Mouse (Mus musculus): ENCODE data around the gene AY358078.
"Not testable (repeated sequence)": the region's sequence is repeated elsewhere in the genome, so short reads cannot be mapped to it uniquely, and the experiment has no call there.

Gene AY358078

GRCm38 (mm10) chr14:51799746-51800145, at the start of gene AY358078:
TSS of gene AY358078 (plus strand) at chr14:51800046.
- no peak for DNase-seq (ENCODE audit: low read depth, low spot score)

DNA sequence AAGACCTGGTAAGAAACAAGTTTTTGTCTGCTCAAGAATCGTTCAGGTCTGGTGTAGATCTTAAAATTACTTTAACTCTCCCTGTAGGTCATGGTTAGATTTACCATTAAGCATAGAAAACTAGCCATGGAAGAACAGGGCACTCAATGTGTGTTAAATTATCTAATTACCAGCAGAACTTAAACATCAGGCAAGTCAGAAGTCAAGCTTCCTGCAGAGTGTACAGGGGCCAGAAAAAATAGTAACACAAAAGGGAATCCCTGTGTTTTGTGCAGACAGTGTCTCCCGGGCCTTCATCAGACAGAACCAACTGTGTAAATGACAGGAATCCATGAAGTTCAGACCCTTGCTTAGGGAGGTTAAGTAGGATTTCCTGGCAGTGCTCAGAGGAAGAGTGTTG, 43.9 kb upstream of the AY358078 start:
- DNase-seq (ENCODE audit: low read depth, low spot score), result no peak

GRCm38 (mm10) chr14:51771378-51771777, 28.5 kb upstream of the AY358078 start:
- not testable (repeated sequence) for DNase-seq (ENCODE audit: low read depth, low spot score)

DNA sequence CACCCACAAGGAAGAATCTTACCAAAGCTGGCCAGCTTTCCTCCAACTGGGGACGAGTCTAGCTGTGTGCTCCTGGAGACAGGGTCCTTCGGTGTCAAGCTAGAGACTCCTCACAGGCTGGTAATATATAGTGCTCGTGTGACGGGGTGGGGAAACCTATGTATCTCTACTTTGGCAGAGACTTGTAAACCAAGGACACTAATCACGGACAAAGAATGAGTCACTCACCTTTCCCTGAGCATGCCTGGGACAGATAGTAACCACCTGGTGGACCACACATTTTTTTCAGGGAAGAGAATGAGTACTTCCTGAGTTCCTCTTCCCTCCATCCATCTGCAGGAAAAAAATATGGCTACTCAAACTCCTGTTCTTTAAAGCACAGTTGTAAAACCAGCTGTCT, 26.4 kb upstream of the AY358078 start, which contains the start of gene Ang4:
Gene Ang4, minus strand, starts transcription at position 101 of the 400 bp plus-strand sequence.
- no peak for DNase-seq (ENCODE audit: low read depth, low spot score)

GRCm38 (mm10) chr14:51777791-51778190, 22.1 kb upstream of the AY358078 start:
- DNase-seq (ENCODE audit: low read depth, low spot score), result no peak

- no peak for DNase-seq (ENCODE audit: low read depth, low spot score)
These were observed 20.9 kb upstream of the AY358078 start for GRCm38 (mm10) chr14:51778865-51779481.

- no peak for DNase-seq (ENCODE audit: low read depth, low spot score)
These were observed 13.5 kb upstream of the AY358078 start for GRCm38 (mm10) chr14:51786335-51786734.

GRCm38 (mm10) chr14:51787061-51787460, 12.8 kb upstream of the AY358078 start:
- DNase-seq (ENCODE audit: low read depth, low spot score), result no peak

- peak; percentile 60 for DNase-seq (ENCODE audit: low read depth, low spot score)
These were observed 10.7 kb upstream of the AY358078 start for GRCm38 (mm10) chr14:51789196-51789595.

GRCm38 (mm10) chr14:51794106-51794505, 5.7 kb upstream of the AY358078 start:
- no peak for DNase-seq (ENCODE audit: low read depth, low spot score)

- no peak for DNase-seq (ENCODE audit: low read depth, low spot score)
These were observed 26.8 kb downstream of the AY358078 start for GRCm38 (mm10) chr14:51826625-51827024.

DNA sequence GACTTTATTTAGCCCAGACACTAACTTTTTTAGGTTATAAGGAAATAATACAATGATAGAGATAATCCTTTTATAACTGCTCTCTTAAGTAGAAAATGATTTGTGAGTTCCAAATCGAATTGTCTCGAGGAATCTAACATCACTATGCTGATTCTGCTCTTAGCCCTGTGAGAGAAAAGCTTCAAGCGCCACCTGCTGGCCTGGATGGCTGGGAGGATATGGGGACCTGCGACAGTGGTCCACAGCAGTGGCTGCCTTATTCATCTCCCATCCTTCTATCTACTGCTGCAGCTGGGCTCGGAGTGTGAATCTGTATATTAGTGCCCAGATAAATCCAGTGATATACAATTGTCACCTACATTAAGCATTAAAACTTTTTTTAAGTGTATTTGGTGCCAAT, 28.0 kb downstream of the AY358078 start:
- peak; percentile 18 for DNase-seq (ENCODE audit: low read depth, low spot score)

GRCm38 (mm10) chr14:51829188-51829587, 29.3 kb downstream of the AY358078 start:
- no peak for DNase-seq (ENCODE audit: low read depth, low spot score)

GRCm38 (mm10) chr14:51838480-51838879, 38.6 kb downstream of the AY358078 start:
- DNase-seq (ENCODE audit: low read depth, low spot score), result peak; percentile 45

DNA sequence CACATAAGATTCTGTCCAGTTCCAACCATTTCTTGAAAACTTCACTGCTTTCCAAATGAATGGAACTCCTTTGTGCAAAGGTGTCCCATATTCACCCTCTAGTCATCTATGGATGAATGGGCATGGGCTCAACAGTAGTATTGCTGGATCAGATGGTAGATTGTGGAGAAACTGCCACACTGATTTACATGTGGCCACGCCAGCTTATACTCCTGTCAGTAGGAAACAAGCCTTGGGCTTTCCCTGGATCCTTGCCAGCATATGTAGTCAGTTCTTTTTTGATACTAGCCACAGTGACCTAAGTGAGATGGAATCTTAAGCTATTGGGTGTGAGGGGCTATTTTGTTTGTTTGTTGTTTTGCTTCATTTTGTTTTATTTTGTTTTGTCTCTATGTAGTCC, 42.4 kb downstream of the AY358078 start:
- no peak for DNase-seq (ENCODE audit: low read depth, low spot score)

DNA sequence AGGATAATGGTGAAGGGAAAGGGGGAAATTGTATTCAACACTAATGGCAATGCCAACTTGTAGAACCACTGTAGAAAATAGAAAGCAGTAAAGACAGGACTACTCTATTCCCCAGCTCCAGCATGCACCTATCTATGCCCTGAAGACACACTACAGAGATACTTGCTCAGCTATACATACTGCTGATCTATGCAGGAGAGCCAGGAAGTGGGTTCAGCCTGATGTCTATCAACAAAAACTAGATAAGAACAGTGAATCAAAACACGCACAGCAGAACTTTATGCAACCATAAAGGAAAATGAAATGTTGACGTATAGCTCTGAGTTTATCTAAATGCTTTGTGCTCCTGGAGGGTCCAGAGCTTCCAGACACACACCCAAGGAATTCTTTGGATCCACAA, 42.9 kb downstream of the AY358078 start:
- no peak for DNase-seq (ENCODE audit: low read depth, low spot score)

DNA sequence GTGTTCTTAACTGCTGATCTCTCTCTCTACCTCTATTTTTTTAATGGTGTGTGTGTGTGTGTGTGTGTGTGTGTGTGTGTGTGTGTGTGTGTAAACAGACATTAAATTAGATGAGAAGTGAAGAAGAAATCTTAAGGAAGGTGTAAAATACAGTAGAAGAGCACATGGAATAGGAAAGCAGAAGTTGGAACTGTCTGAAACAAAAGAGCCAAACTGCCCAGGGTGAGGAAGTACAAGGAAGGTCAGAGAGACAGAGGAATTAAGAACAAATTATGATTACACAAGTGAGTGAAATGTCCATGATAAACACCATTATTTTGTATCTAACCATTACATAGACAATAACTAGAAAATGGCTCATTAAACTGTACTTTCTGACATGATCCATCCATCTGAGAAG, 44.0 kb downstream of the AY358078 start:
- DNase-seq (ENCODE audit: low read depth, low spot score), result no peak

GRCm38 (mm10) chr14:51846566-51846965, 46.7 kb downstream of the AY358078 start:
- no peak for DNase-seq (ENCODE audit: low read depth, low spot score)

DNA sequence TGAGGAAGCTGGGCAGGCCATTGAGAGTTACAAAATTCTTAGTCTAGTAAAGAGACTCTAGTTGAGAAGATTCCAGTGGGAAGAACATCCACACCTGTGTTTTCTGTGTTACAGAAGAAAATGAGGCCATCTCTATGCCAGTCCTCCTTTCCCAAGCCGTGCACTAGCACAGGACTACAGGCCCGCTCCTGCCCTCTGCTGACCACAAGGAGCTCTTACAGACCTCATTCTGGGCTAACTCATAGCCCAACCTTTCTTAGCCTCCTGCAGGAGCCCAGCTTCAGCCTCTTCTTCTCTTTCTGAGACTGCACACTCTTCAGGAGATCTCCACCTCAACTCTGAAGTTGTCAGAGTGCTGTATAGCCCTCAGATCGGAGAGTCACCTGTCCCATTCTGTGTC, 51.2 kb downstream of the AY358078 start:
- DNase-seq (ENCODE audit: low read depth, low spot score), result not testable (repeated sequence)

- no peak for DNase-seq (ENCODE audit: low read depth, low spot score)
These were observed 53.6 kb downstream of the AY358078 start, which contains the start of gene Ear6 for GRCm38 (mm10) chr14:51853399-51853798. TSS of gene Ear6 (plus strand) at chr14:51853699.

GRCm38 (mm10) chr14:51855280-51855679, 55.4 kb downstream of the AY358078 start:
- DNase-seq (ENCODE audit: low read depth, low spot score), result not testable (repeated sequence)

DNA sequence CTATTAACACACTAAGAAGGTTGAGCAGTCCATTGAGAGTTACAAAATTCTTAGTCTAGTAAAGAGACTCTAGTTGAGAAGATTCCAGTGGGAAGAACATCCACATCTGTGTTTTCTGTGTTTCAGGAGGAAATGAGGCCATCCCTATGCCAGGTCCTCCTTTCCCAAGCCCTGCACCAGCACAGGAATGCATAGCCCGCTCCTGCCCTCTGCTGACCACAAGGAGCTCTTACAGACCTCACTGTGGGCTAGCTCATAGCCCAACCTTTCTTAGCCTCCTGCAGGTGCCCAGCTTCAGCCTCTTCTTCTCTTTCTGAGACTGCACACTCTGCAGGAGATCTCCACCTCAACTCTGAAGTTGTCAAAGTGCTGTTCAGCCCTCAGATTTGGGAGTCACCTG, 63.8 kb downstream of the AY358078 start:
- not testable (repeated sequence) for DNase-seq (ENCODE audit: low read depth, low spot score)

GRCm38 (mm10) chr14:51870756-51871155, 70.9 kb downstream of the AY358078 start:
- no peak for DNase-seq (ENCODE audit: low read depth, low spot score)

DNA sequence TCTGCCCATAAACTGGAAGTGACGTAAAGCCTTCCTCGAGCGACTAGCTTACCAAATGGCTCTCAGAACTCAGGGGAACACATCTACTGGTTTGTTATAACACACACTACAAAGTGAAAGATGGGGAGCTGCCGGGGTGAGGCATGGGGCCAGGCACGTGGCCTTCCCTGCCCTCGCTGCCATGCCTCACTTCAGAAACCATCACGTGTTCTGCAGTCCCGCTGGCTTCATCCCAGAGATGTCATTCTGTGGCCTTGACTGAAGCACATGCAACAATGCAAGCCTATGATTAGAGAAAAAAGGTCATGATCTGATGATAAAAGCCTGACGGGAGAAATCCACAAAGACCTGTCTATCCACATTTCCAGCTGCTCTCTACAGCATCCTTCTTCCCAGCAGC, 71.9 kb downstream of the AY358078 start:
- no peak for DNase-seq (ENCODE audit: low read depth, low spot score)
